Mouse (Mus musculus) lung, embryonic 15.5 days (tissue): ENCODE measurements at regions not wholly inside any gene's neighbourhood (a gene's known extent, or its start where the extent isn't known, plus 50 kb on each side); places are given as distances from the start of the nearest gene placed in this dataset.

ENCODE experiments used
- ATAC-seq: fragments of 200-750 bp; cut with Nextera tagmentation; 2 replicates; pipeline ENCODE4 v1.8.0; 2017; ENCODE audit warnings: moderate number of reproducible peaks, borderline replicate concordance; ENCODE audit not compliant: low FRiP score, low TSS enrichment; ENCODE audit errors: extremely low read depth
- H3K27ac ChIP-seq: fragments of 300-500 bp; sonication (generic); 2 replicates; pipeline ENCODE4 v1.5.1; 2015; ENCODE audit warnings: moderate library complexity, mild to moderate bottlenecking, inconsistent platforms
- H3K27me3 ChIP-seq: fragments of 300-500 bp; sonication (generic); 2 replicates; pipeline ENCODE4 v1.6.1; 2015; ENCODE audit warnings: inconsistent platforms
- H3K36me3 ChIP-seq: fragments of 300-500 bp; sonication (generic); 2 replicates; pipeline ENCODE4 v1.6.1; 2015; ENCODE audit warnings: inconsistent platforms
- H3K4me1 ChIP-seq: fragments of 300-500 bp; sonication (generic); 2 replicates; pipeline ENCODE4 v1.6.1; 2015; ENCODE audit warnings: inconsistent platforms
- H3K4me2 ChIP-seq: fragments of 300-500 bp; sonication (generic); 2 replicates; pipeline ENCODE4 v1.6.1; 2015; ENCODE audit warnings: inconsistent platforms, mild to moderate bottlenecking, moderate library complexity
- H3K4me3 ChIP-seq: fragments of 300-500 bp; sonication (generic); 2 replicates; pipeline ENCODE4 v1.5.1; 2015; ENCODE audit warnings: mild to moderate bottlenecking, inconsistent platforms
- H3K9ac ChIP-seq: fragments of 300-500 bp; sonication (generic); 2 replicates; pipeline ENCODE4 v1.6.1; 2015; ENCODE audit warnings: inconsistent platforms
- H3K9me3 ChIP-seq: fragments of 300-500 bp; sonication (generic); 2 replicates; pipeline ENCODE4 v1.6.1; 2016; ENCODE audit warnings: inconsistent platforms
- WGBS: fragments of 180-500 bp; shearing (Covaris S2); methylation state at CpG from one replicate; pipeline ENCODE4 v1.1.7; 2015; 5-methylcytosine and 5-hydroxymethylcytosine counted together

- no peaks in the 10 kb centered on the region for H3K4me1 ChIP-seq
- ATAC-seq = no peak
- H3K9me3 ChIP-seq = no peaks in the 10 kb centered on the region
- no peak overlapping the region for H3K27ac ChIP-seq
- H3K9ac ChIP-seq = no peak overlapping the region
- H3K27me3 ChIP-seq = no peaks in the 10 kb centered on the region
- no peak overlapping the region for H3K4me3 ChIP-seq
- no peak overlapping the region for H3K4me2 ChIP-seq
- H3K36me3 ChIP-seq = no peaks in the 10 kb centered on the region
- WGBS = 24% methylated on average over 1 of the region's 1 CpGs
Measured at GRCm38 (mm10) chr13:117334125-117334524, 113.2 kb upstream of the Gm17509 start.

- H3K9ac ChIP-seq = no peak overlapping the region
- 85% methylated on average over 5 of the region's 5 CpGs for WGBS
- no peaks in the 10 kb centered on the region for H3K9me3 ChIP-seq
- no peak overlapping the region for H3K4me3 ChIP-seq
- no peaks in the 10 kb centered on the region for H3K36me3 ChIP-seq
- H3K4me2 ChIP-seq = no peak overlapping the region
- H3K27ac ChIP-seq = no peak overlapping the region
- H3K27me3 ChIP-seq = no peaks in the 10 kb centered on the region
- ATAC-seq = no peak
- H3K4me1 ChIP-seq = no peaks in the 10 kb centered on the region
Measured at GRCm38 (mm10) chr13:117334539-117334938, 113.7 kb upstream of the Gm17509 start.

GRCm38 (mm10) chr13:117381086-117381595, 160.3 kb upstream of the Gm17509 start:
- Histone ChIP-seq H3K9me3 (no peaks in the 10 kb centered on the region), H3K4me2 (no peak overlapping the region), H3K4me3 (no peak overlapping the region), H3K27me3 (no peaks in the 10 kb centered on the region), H3K27ac (no peak overlapping the region), H3K4me1 (no peaks in the 10 kb centered on the region), H3K36me3 (no peaks in the 10 kb centered on the region), H3K9ac (no peak overlapping the region)
- ATAC-seq = no peak
- WGBS = 56% methylated on average over 4 of the region's 4 CpGs

GRCm38 (mm10) chr13:117383480-117384137, 162.7 kb upstream of the Gm17509 start:
- no peak overlapping the region for H3K4me3 ChIP-seq
- no peak overlapping the region for H3K27ac ChIP-seq
- no peaks in the 10 kb centered on the region for H3K36me3 ChIP-seq
- H3K4me1 ChIP-seq = no peaks in the 10 kb centered on the region
- no peak overlapping the region for H3K4me2 ChIP-seq
- no peak for ATAC-seq
- no peak overlapping the region for H3K9ac ChIP-seq
- WGBS = 79% methylated on average over 12 of the region's 12 CpGs
- no peaks in the 10 kb centered on the region for H3K9me3 ChIP-seq
- no peaks in the 10 kb centered on the region for H3K27me3 ChIP-seq

GRCm38 (mm10) chr13:117390287-117390686, 169.4 kb upstream of the Gm17509 start:
- Histone ChIP-seq H3K4me2 (no peak overlapping the region), H3K9me3 (no peaks in the 10 kb centered on the region), H3K36me3 (no peaks in the 10 kb centered on the region), H3K4me1 (no peaks in the 10 kb centered on the region), H3K4me3 (no peak overlapping the region), H3K27me3 (no peaks in the 10 kb centered on the region), H3K27ac (no peak overlapping the region), H3K9ac (no peak overlapping the region)
- no peak for ATAC-seq

- no peak overlapping the region for H3K27ac ChIP-seq
- H3K36me3 ChIP-seq = no peaks in the 10 kb centered on the region
- no peak overlapping the region for H3K9ac ChIP-seq
- no peaks in the 10 kb centered on the region for H3K9me3 ChIP-seq
- no peak overlapping the region for H3K4me2 ChIP-seq
- H3K4me1 ChIP-seq = no peaks in the 10 kb centered on the region
- WGBS = 4% methylated on average over 1 of the region's 1 CpGs
- H3K27me3 ChIP-seq = no peaks in the 10 kb centered on the region
- no peak overlapping the region for H3K4me3 ChIP-seq
- ATAC-seq = peak; percentile 62; the same call in 1 of the 2 replicates
Measured at GRCm38 (mm10) chr13:117393488-117393887, 172.6 kb upstream of the Gm17509 start.

- ATAC-seq = no peak
- Histone ChIP-seq H3K27ac (no peak overlapping the region), H3K9me3 (no peaks in the 10 kb centered on the region), H3K9ac (no peak overlapping the region), H3K4me3 (no peak overlapping the region), H3K4me1 (no peaks in the 10 kb centered on the region), H3K27me3 (no peaks in the 10 kb centered on the region), H3K4me2 (no peak overlapping the region), H3K36me3 (no peaks in the 10 kb centered on the region)
- 63% methylated on average over 4 of the region's 4 CpGs for WGBS
Measured at GRCm38 (mm10) chr13:117401245-117401644, 180.4 kb upstream of the Gm17509 start.

- Histone ChIP-seq H3K36me3 (no peaks in the 10 kb centered on the region), H3K27ac (no peak overlapping the region), H3K9ac (no peak overlapping the region), H3K9me3 (no peaks in the 10 kb centered on the region), H3K4me2 (no peak overlapping the region), H3K27me3 (no peaks in the 10 kb centered on the region), H3K4me1 (no peaks in the 10 kb centered on the region), H3K4me3 (no peak overlapping the region)
- no peak for ATAC-seq
- 58% methylated on average over 7 of the region's 7 CpGs for WGBS
Measured at GRCm38 (mm10) chr13:117409940-117410339, 189.1 kb upstream of the Gm17509 start.

- Histone ChIP-seq H3K4me2 (no peak overlapping the region), H3K27me3 (no peaks in the 10 kb centered on the region), H3K4me3 (no peak overlapping the region), H3K9ac (no peak overlapping the region), H3K9me3 (no peaks in the 10 kb centered on the region), H3K27ac (no peak overlapping the region), H3K36me3 (no peaks in the 10 kb centered on the region), H3K4me1 (no peaks in the 10 kb centered on the region)
- 73% methylated on average over 4 of the region's 4 CpGs for WGBS
- no peak for ATAC-seq
Measured at GRCm38 (mm10) chr13:117413616-117414015, 188.5 kb upstream of the Hcn1 start.

- no peaks in the 10 kb centered on the region for H3K27me3 ChIP-seq
- ATAC-seq = no peak
- WGBS = 91% methylated on average over 4 of the region's 4 CpGs
- H3K27ac ChIP-seq = no peak overlapping the region
- no peak overlapping the region for H3K9ac ChIP-seq
- no peaks in the 10 kb centered on the region for H3K9me3 ChIP-seq
- H3K36me3 ChIP-seq = no peaks in the 10 kb centered on the region
- H3K4me3 ChIP-seq = no peak overlapping the region
- no peaks in the 10 kb centered on the region for H3K4me1 ChIP-seq
- no peak overlapping the region for H3K4me2 ChIP-seq
Measured at GRCm38 (mm10) chr13:117423558-117423957, 178.6 kb upstream of the Hcn1 start.

- H3K4me3 ChIP-seq = no peak overlapping the region
- H3K27ac ChIP-seq = no peak overlapping the region
- no peaks in the 10 kb centered on the region for H3K36me3 ChIP-seq
- no peak overlapping the region for H3K9ac ChIP-seq
- no peak overlapping the region for H3K4me2 ChIP-seq
- H3K27me3 ChIP-seq = no peaks in the 10 kb centered on the region
- no peaks in the 10 kb centered on the region for H3K9me3 ChIP-seq
- no peaks in the 10 kb centered on the region for H3K4me1 ChIP-seq
- no peak for ATAC-seq
- 76% methylated on average over 1 of the region's 1 CpGs for whole genome bisulfite sequencing
Measured at GRCm38 (mm10) chr13:117425015-117425414, 177.1 kb upstream of the Hcn1 start.

GRCm38 (mm10) chr13:117467407-117467806, 134.7 kb upstream of the Hcn1 start:
- H3K27ac ChIP-seq = no peak overlapping the region
- H3K4me1 ChIP-seq = no peaks in the 10 kb centered on the region
- 69% methylated on average over 3 of the region's 3 CpGs for WGBS
- H3K27me3 ChIP-seq = no peaks in the 10 kb centered on the region
- ATAC-seq = no peak
- no peak overlapping the region for H3K4me3 ChIP-seq
- no peaks in the 10 kb centered on the region for H3K36me3 ChIP-seq
- no peaks in the 10 kb centered on the region for H3K9me3 ChIP-seq
- no peak overlapping the region for H3K9ac ChIP-seq
- H3K4me2 ChIP-seq = no peak overlapping the region

- Histone ChIP-seq H3K9me3 (no peaks in the 10 kb centered on the region), H3K4me2 (no peak overlapping the region), H3K4me1 (no peaks in the 10 kb centered on the region), H3K9ac (no peak overlapping the region), H3K27me3 (no peaks in the 10 kb centered on the region), H3K36me3 (no peaks in the 10 kb centered on the region), H3K27ac (no peak overlapping the region), H3K4me3 (no peak overlapping the region)
- no peak for ATAC-seq
- WGBS = 59% methylated on average over 5 of the region's 5 CpGs
Measured at GRCm38 (mm10) chr13:117472726-117473125, 129.4 kb upstream of the Hcn1 start.
